Mouse (Mus musculus): ENCODE data around the gene Tmem109. TPM values are rescaled to one million over a fixed set of nuclear protein-coding genes. Genes with fewer than 3 reads are reported as not detected.

Gene Tmem109
- polyA plus RNA-seq, 1 experiment from 2014 or later: 64.9 TPM

- no peak within 1 kb of the TSS for H3K9ac ChIP-seq (replicated peaks; ENCODE audit: low read length)
- H3K27ac ChIP-seq (replicated peaks; ENCODE audit: low read depth, low read length): no peak within 1 kb of the TSS
- no peak for DNase-seq (ENCODE audit: low spot score)
- H3K4me2 ChIP-seq (ENCODE audit: low read depth, low read length): no peak within 1 kb of the TSS
- ATAC-seq (replicated peaks; ENCODE audit: insufficient number of reproducible peaks, low FRiP score, low TSS enrichment, low read depth): no peak
- H3K4me3 ChIP-seq (ENCODE audit: low read depth, low read length): no peak within 1 kb of the TSS
- H3K27me3 ChIP-seq (ENCODE audit: control insufficient read depth, insufficient read depth, low read length): no peaks in the 10 kb centered on the region
- WGBS: 90% methylated on average over 16 of the region's 16 CpGs
- no peaks in the 10 kb centered on the region for H3K36me3 ChIP-seq (replicated peaks; ENCODE audit: control insufficient read depth, insufficient read depth, low read depth, low read length)
- H3K4me1 ChIP-seq (ENCODE audit: control insufficient read depth, insufficient read depth, low read length): no peaks in the 10 kb centered on the region
- no peaks in the 10 kb centered on the region for H3K9me3 ChIP-seq (replicated peaks; ENCODE audit: control insufficient read depth, low read length)
Observed at GRCm38 (mm10) chr19:10829436-10830175, 52.2 kb downstream of the Tmem109 start, which contains the start of gene Cd6. TSS of gene Cd6 (minus strand) at chr19:10830058.

- Histone ChIP-seq H3K27me3 (ENCODE audit: control insufficient read depth, insufficient read depth, low read length) (no peaks in the 10 kb centered on the region), H3K27ac (replicated peaks; ENCODE audit: low read depth, low read length) (no peak overlapping the region), H3K9me3 (replicated peaks; ENCODE audit: control insufficient read depth, low read length) (no peaks in the 10 kb centered on the region), H3K4me3 (ENCODE audit: low read depth, low read length) (no peak overlapping the region), H3K4me1 (ENCODE audit: control insufficient read depth, insufficient read depth, low read length) (no peaks in the 10 kb centered on the region), H3K9ac (replicated peaks; ENCODE audit: low read length) (no peak overlapping the region), H3K36me3 (replicated peaks; ENCODE audit: control insufficient read depth, insufficient read depth, low read depth, low read length) (no peaks in the 10 kb centered on the region), H3K4me2 (ENCODE audit: low read depth, low read length) (no peak overlapping the region)
- no peak for ATAC-seq (replicated peaks; ENCODE audit: insufficient number of reproducible peaks, low FRiP score, low TSS enrichment, low read depth)
- DNase-seq (ENCODE audit: low spot score): no peak
- 89% methylated on average over 5 of the region's 5 CpGs for WGBS
Observed at GRCm38 (mm10) chr19:10828321-10828720, 53.5 kb downstream of the Tmem109 start.

- no peak for DNase-seq (ENCODE audit: low spot score)
- Histone ChIP-seq H3K4me1 (ENCODE audit: control insufficient read depth, insufficient read depth, low read length) (no peaks in the 10 kb centered on the region), H3K27me3 (ENCODE audit: control insufficient read depth, insufficient read depth, low read length) (no peaks in the 10 kb centered on the region), H3K9ac (replicated peaks; ENCODE audit: low read length) (no peak overlapping the region), H3K4me3 (ENCODE audit: low read depth, low read length) (no peak overlapping the region), H3K9me3 (replicated peaks; ENCODE audit: control insufficient read depth, low read length) (no peaks in the 10 kb centered on the region), H3K36me3 (replicated peaks; ENCODE audit: control insufficient read depth, insufficient read depth, low read depth, low read length) (no peaks in the 10 kb centered on the region), H3K27ac (replicated peaks; ENCODE audit: low read depth, low read length) (no peak overlapping the region), H3K4me2 (ENCODE audit: low read depth, low read length) (no peak overlapping the region)
- whole genome bisulfite sequencing: 89% methylated on average over 7 of the region's 7 CpGs
- no peak for ATAC-seq (replicated peaks; ENCODE audit: insufficient number of reproducible peaks, low FRiP score, low TSS enrichment, low read depth)
Observed at GRCm38 (mm10) chr19:10824061-10824460, 57.7 kb downstream of the Tmem109 start.

GRCm38 (mm10) chr19:10822534-10822933 lies 59.3 kb downstream of the Tmem109 start:
- DNase-seq (ENCODE audit: low spot score) (no peak), ATAC-seq (replicated peaks; ENCODE audit: insufficient number of reproducible peaks, low FRiP score, low TSS enrichment, low read depth) (no peak)
- Histone ChIP-seq H3K4me2 (ENCODE audit: low read depth, low read length) (no peak overlapping the region), H3K27ac (replicated peaks; ENCODE audit: low read depth, low read length) (no peak overlapping the region), H3K9me3 (replicated peaks; ENCODE audit: control insufficient read depth, low read length) (no peaks in the 10 kb centered on the region), H3K36me3 (replicated peaks; ENCODE audit: control insufficient read depth, insufficient read depth, low read depth, low read length) (no peaks in the 10 kb centered on the region), H3K4me3 (ENCODE audit: low read depth, low read length) (no peak overlapping the region), H3K4me1 (ENCODE audit: control insufficient read depth, insufficient read depth, low read length) (no peaks in the 10 kb centered on the region), H3K27me3 (ENCODE audit: control insufficient read depth, insufficient read depth, low read length) (no peaks in the 10 kb centered on the region), H3K9ac (replicated peaks; ENCODE audit: low read length) (no peak overlapping the region)
- WGBS: 94% methylated on average over 4 of the region's 4 CpGs

- H3K4me3 ChIP-seq (ENCODE audit: low read depth, low read length): no peak overlapping the region
- no peak overlapping the region for H3K27ac ChIP-seq (replicated peaks; ENCODE audit: low read depth, low read length)
- no peaks in the 10 kb centered on the region for H3K27me3 ChIP-seq (ENCODE audit: control insufficient read depth, insufficient read depth, low read length)
- no peaks in the 10 kb centered on the region for H3K9me3 ChIP-seq (replicated peaks; ENCODE audit: control insufficient read depth, low read length)
- H3K4me2 ChIP-seq (ENCODE audit: low read depth, low read length): no peak overlapping the region
- WGBS: 70% methylated on average over 6 of the region's 7 CpGs
- no peak overlapping the region for H3K9ac ChIP-seq (replicated peaks; ENCODE audit: low read length)
- ATAC-seq (replicated peaks; ENCODE audit: insufficient number of reproducible peaks, low FRiP score, low TSS enrichment, low read depth) (no peak), DNase-seq (ENCODE audit: low spot score) (no peak)
- no peaks in the 10 kb centered on the region for H3K36me3 ChIP-seq (replicated peaks; ENCODE audit: control insufficient read depth, insufficient read depth, low read depth, low read length)
- H3K4me1 ChIP-seq (ENCODE audit: control insufficient read depth, insufficient read depth, low read length): no peaks in the 10 kb centered on the region
Observed at GRCm38 (mm10) chr19:10821319-10821718, 60.5 kb downstream of the Tmem109 start.

Other genes starting within 250 kb of the Tmem109 start
- 0.73 and 0.96 TPM in 2 replicates for gene Vwce, start 247.8 kb downstream of the Tmem109 start, polyA plus RNA-seq (2014; fragmentation: Nextera tagmentation; extraction: Ambion mirVana)
- gene Pga5, start 203.9 kb downstream of the Tmem109 start, polyA plus RNA-seq (2014; fragmentation: Nextera tagmentation; extraction: Ambion mirVana): not detected in 2 replicates
- gene Vps37c, start 193.3 kb downstream of the Tmem109 start, polyA plus RNA-seq (2014; fragmentation: Nextera tagmentation; extraction: Ambion mirVana): 26.2 and 31.8 TPM in 2 replicates
- 0.15 TPM in 1 of 2 replicates, not detected in the other for gene Cd5, start 143.0 kb downstream of the Tmem109 start, polyA plus RNA-seq (2014; fragmentation: Nextera tagmentation; extraction: Ambion mirVana)
- not detected in 2 replicates for gene Cd6, start 51.9 kb downstream of the Tmem109 start, polyA plus RNA-seq (2014; fragmentation: Nextera tagmentation; extraction: Ambion mirVana)
- 0.24 and 0.67 TPM in 2 replicates for gene Slc15a3, start 42.3 kb downstream of the Tmem109 start, polyA plus RNA-seq (2014; fragmentation: Nextera tagmentation; extraction: Ambion mirVana)
- 51.5 and 60.8 TPM in 2 replicates for gene Tmem132a, start 12.1 kb downstream of the Tmem109 start, polyA plus RNA-seq (2014; fragmentation: Nextera tagmentation; extraction: Ambion mirVana)
- gene Prpf19, start 13.2 kb upstream of the Tmem109 start, polyA plus RNA-seq (2014; fragmentation: Nextera tagmentation; extraction: Ambion mirVana): 46.7 and 48.4 TPM in 2 replicates
- gene Zp1, start 38.6 kb upstream of the Tmem109 start, polyA plus RNA-seq (2014; fragmentation: Nextera tagmentation; extraction: Ambion mirVana): not detected in 2 replicates
- not detected in 2 replicates for gene Ptgdr2, start 55.2 kb upstream of the Tmem109 start, polyA plus RNA-seq (2014; fragmentation: Nextera tagmentation; extraction: Ambion mirVana)
- 24.0 and 25.1 TPM in 2 replicates for gene Ccdc86, start 67.3 kb upstream of the Tmem109 start, polyA plus RNA-seq (2014; fragmentation: Nextera tagmentation; extraction: Ambion mirVana)
- gene Ms4a10, start 92.7 kb upstream of the Tmem109 start, polyA plus RNA-seq (2014; fragmentation: Nextera tagmentation; extraction: Ambion mirVana): not detected in 2 replicates
- not detected in 2 replicates for gene Ms4a15, start 111.2 kb upstream of the Tmem109 start, polyA plus RNA-seq (2014; fragmentation: Nextera tagmentation; extraction: Ambion mirVana)
- gene Ms4a18, start 136.0 kb upstream of the Tmem109 start, polyA plus RNA-seq (2014; fragmentation: Nextera tagmentation; extraction: Ambion mirVana): not detected in 2 replicates
- not detected in 2 replicates for gene Ms4a8a, start 199.1 kb upstream of the Tmem109 start, polyA plus RNA-seq (2014; fragmentation: Nextera tagmentation; extraction: Ambion mirVana)
- not detected in 2 replicates for gene 1700017D01Rik, start 248.9 kb upstream of the Tmem109 start, polyA plus RNA-seq (2014; fragmentation: Nextera tagmentation; extraction: Ambion mirVana)

Measured in embryonic facial prominence, embryonic 11.5 days (tissue).